Mouse (Mus musculus): ENCODE data around the gene Smim24.

DNA sequence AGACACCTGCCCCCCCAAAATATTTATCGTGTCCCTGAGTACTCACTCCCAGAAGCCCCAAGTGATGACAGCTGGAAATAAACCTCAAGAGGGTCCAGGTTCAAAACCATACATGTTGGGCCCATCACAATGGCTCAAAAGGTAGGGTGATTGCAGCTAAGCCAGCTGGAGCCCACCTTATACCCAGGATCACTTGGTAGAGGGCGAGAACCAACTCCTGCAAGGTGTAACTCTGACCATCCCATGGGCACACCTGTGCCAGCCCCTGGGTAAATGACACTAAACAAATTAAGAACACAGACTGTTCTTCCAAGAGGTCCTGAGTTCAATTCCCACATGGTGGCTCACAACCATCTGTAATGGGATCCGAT lies 13.7 kb upstream of the Smim24 start:
- TF ChIP-seq CTCF (IDR thresholded peaks at IDR 0.05; ENCODE audit: control insufficient read depth, insufficient read depth, insufficient replicate concordance, low read depth, low read length) (no peak), POLR2A (IDR thresholded peaks at IDR 0.05; ENCODE audit: control insufficient read depth, low read depth, low read length) (no peak)
